Mouse (Mus musculus) lung, embryonic 16.5 days (tissue): ENCODE results near the gene Fxr2. TPM values are rescaled to one million over a fixed set of nuclear protein-coding genes. Genes with fewer than 3 reads are reported as not detected.

Source experiments
- ATAC-seq: fragments of 200-750 bp; cut with Nextera tagmentation; 2 replicates; pipeline ENCODE4 v1.8.0; 2017; ENCODE audit warnings: low read depth, mild to moderate bottlenecking, moderate library complexity
- H3K27ac ChIP-seq: fragments of 300-500 bp; sonication (generic); 2 replicates; pipeline ENCODE4 v1.5.1; 2014; ENCODE audit warnings: mild to moderate bottlenecking, control low read depth, low read length
- H3K27me3 ChIP-seq: fragments of 300-500 bp; sonication (generic); 2 replicates; pipeline ENCODE4 v1.6.1; 2014; ENCODE audit warnings: low read depth, low read length, mixed read lengths; ENCODE audit not compliant: control insufficient read depth, insufficient read depth
- H3K36me3 ChIP-seq: fragments of 300-500 bp; sonication (generic); 2 replicates; pipeline ENCODE4 v1.6.1; 2014; ENCODE audit warnings: low read length; ENCODE audit not compliant: control insufficient read depth, insufficient read depth
- H3K4me1 ChIP-seq: fragments of 300-500 bp; sonication (generic); replicated peaks from 2 replicates; pipeline ENCODE4 v1.6.1; 2014; ENCODE audit warnings: low read length, mixed read lengths; ENCODE audit not compliant: control insufficient read depth, insufficient read depth
- H3K4me2 ChIP-seq: fragments of 300-500 bp; sonication (generic); 2 replicates; pipeline ENCODE4 v1.6.1; 2014; ENCODE audit warnings: low read depth, low read length, control low read depth
- H3K4me3 ChIP-seq: fragments of 300-500 bp; sonication (generic); 2 replicates; pipeline ENCODE4 v1.5.1; 2014; ENCODE audit warnings: mild to moderate bottlenecking, low read length, control low read depth
- H3K9ac ChIP-seq: fragments of 300-500 bp; sonication (generic); 2 replicates; pipeline ENCODE4 v1.6.1; 2014; ENCODE audit warnings: low read length, control low read depth
- H3K9me3 ChIP-seq: fragments of 300-500 bp; sonication (generic); 2 replicates; pipeline ENCODE4 v1.6.1; 2016; ENCODE audit warnings: low read length; ENCODE audit not compliant: control insufficient read depth
- WGBS: fragments of 180-500 bp; shearing (Covaris S2); extraction: QIAGEN DNeasy Blood & Tissue Kit; methylation state at CpG from one replicate; pipeline ENCODE4 v1.1.7; 2014; 5-methylcytosine and 5-hydroxymethylcytosine counted together
- polyA plus RNA-seq: library from polyadenylated mRNA; unstranded; fragments of >200 nt; fragmentation: Nextera tagmentation; extraction: Ambion mirVana; gene quantifications from 2 replicates; pipeline ENCODE4 v1.2.1, GENCODE M21; 2015

Fxr2 gene
- polyA plus RNA-seq, 1 experiment from 2014 or later, result 22.6 TPM

- Histone ChIP-seq H3K36me3 (peaks cover 21% of the 10 kb centered on the region), H3K27ac (no peak overlapping the region), H3K9ac (no peak overlapping the region)
These were observed 24.7 kb downstream of the Fxr2 start for GRCm38 (mm10) chr11:69657462-69657881.

DNA sequence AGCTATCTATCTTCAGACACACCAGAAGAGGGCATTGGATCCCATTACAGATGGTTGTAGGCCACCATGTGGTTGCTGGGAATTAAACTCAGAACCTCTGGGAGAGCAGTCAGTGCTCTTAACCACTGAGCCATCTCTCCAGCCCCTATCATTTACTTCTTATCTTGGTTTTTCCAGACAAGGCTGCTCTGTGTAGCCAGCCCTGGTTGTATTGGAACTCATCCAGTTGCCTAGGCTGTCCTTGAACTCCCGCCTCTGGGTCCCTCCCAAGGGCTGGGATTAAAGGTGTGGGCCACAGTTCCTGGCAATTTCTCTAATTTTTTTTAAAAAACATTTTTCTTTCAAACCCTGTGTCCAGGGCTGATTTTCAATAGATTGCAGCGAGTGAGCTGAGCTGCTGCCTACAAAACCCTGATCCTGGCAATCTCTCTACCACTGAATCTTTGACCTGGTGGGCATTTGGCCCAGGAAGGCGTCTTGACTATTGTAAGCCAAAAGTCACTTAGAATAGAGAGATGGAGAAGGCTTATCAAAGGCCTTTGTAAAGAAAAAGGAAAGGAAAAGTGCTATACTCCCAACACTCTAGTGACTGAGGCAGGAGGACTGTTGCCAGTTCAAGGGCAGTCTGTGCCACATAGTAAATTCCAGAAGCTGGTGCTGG lies 28.6 kb downstream of the Fxr2 start:
- no peaks in the 10 kb centered on the region for H3K9me3 ChIP-seq
- H3K27ac ChIP-seq, result peak overlapping the region; percentile 97
- peak overlapping the region; percentile 69 for H3K4me3 ChIP-seq
- H3K36me3 ChIP-seq, result peaks cover 25% of the 10 kb centered on the region
- no peak for ATAC-seq
- H3K9ac ChIP-seq, result peak overlapping the region; percentile 76
- WGBS, result 60% methylated on average over 3 of the region's 3 CpGs
- H3K4me1 ChIP-seq, result peaks cover 13% of the 10 kb centered on the region
- H3K4me2 ChIP-seq, result peak overlapping the region; percentile 58
- H3K27me3 ChIP-seq, result no peaks in the 10 kb centered on the region

More at GRCm38 (mm10) chr11:69657462-69657881, 24.7 kb downstream of the Fxr2 start:
- Histone ChIP-seq H3K4me3 (no peak overlapping the region), H3K4me2 (no peak overlapping the region), H3K27me3 (no peaks in the 10 kb centered on the region), H3K4me1 (peaks cover 19% of the 10 kb centered on the region), H3K9me3 (no peaks in the 10 kb centered on the region)
- ATAC-seq, result no peak
- 80% methylated on average over 15 of the region's 15 CpGs for WGBS

- H3K9me3 ChIP-seq, result no peaks in the 10 kb centered on the region
- peak within 1 kb of the TSS; percentile 69 for H3K4me3 ChIP-seq
- peak within 1 kb of the TSS; percentile 97 for H3K27ac ChIP-seq
- under 1% methylated on average over 48 of the region's 48 CpGs for WGBS
- peaks cover 13% of the 10 kb centered on the region for H3K4me1 ChIP-seq
- ATAC-seq, result peak; percentile 97
- H3K27me3 ChIP-seq, result no peaks in the 10 kb centered on the region
- H3K36me3 ChIP-seq, result peaks cover 26% of the 10 kb centered on the region
- H3K4me2 ChIP-seq, result peak within 1 kb of the TSS; percentile 58
- peak within 1 kb of the TSS; percentile 76 for H3K9ac ChIP-seq
These were observed 29.6 kb downstream of the Fxr2 start, which contains the start of gene Mpdu1 for GRCm38 (mm10) chr11:69662213-69662966. Gene Mpdu1, minus strand, starts transcription at chr11:69662642.

- peaks cover 33% of the 10 kb centered on the region for H3K36me3 ChIP-seq
- no peaks in the 10 kb centered on the region for H3K27me3 ChIP-seq
- H3K9ac ChIP-seq, result peak overlapping the region; percentile 76
- no peak for ATAC-seq
- peak overlapping the region; percentile 97 for H3K27ac ChIP-seq
- WGBS, result 60% methylated on average over 13 of the region's 13 CpGs
- peak overlapping the region; percentile 58 for H3K4me2 ChIP-seq
- peak overlapping the region; percentile 69 for H3K4me3 ChIP-seq
- peaks cover 13% of the 10 kb centered on the region for H3K4me1 ChIP-seq
- H3K9me3 ChIP-seq, result no peaks in the 10 kb centered on the region
These were observed 30.3 kb downstream of the Fxr2 start for GRCm38 (mm10) chr11:69662967-69663671.

DNA sequence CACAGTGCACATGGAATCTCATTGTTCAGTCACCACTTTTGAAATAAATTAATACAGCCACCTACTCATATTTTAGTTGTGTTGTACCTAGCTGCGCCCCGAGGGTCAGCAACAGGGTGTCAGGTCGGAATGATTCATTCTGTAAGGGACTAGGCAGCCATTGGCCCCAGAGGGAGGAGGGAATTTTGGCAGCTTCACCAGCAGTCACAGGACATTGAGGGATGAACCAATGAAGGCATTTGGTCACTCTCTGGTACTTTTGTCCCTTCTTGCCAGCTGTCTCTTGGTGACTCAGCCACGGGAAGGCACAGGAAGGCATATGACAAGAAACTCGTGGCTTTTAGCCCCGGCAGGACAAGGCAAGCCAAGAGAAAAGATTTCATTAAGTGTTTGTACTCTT lies 31.0 kb downstream of the Fxr2 start:
- Histone ChIP-seq H3K4me1 (peaks cover 13% of the 10 kb centered on the region), H3K9me3 (no peaks in the 10 kb centered on the region), H3K27ac (peak overlapping the region; percentile 97; the same call in 1 of the 2 replicates), H3K4me3 (no peak overlapping the region), H3K4me2 (no peak overlapping the region), H3K36me3 (peaks cover 36% of the 10 kb centered on the region), H3K27me3 (no peaks in the 10 kb centered on the region), H3K9ac (no peak overlapping the region)
- no peak for ATAC-seq
- WGBS, result 76% methylated on average over 6 of the region's 6 CpGs

GRCm38 (mm10) chr11:69664841-69665240 lies 32.1 kb downstream of the Fxr2 start:
- H3K27me3 ChIP-seq, result no peaks in the 10 kb centered on the region
- H3K4me2 ChIP-seq, result no peak overlapping the region
- no peak overlapping the region for H3K4me3 ChIP-seq
- H3K36me3 ChIP-seq, result peaks cover 45% of the 10 kb centered on the region
- no peak for ATAC-seq
- peak overlapping the region; percentile 9; the same call in 1 of the 2 replicates for H3K9ac ChIP-seq
- 87% methylated on average over 7 of the region's 7 CpGs for WGBS
- no peak overlapping the region for H3K27ac ChIP-seq
- H3K4me1 ChIP-seq, result peaks cover 22% of the 10 kb centered on the region
- H3K9me3 ChIP-seq, result no peaks in the 10 kb centered on the region

DNA sequence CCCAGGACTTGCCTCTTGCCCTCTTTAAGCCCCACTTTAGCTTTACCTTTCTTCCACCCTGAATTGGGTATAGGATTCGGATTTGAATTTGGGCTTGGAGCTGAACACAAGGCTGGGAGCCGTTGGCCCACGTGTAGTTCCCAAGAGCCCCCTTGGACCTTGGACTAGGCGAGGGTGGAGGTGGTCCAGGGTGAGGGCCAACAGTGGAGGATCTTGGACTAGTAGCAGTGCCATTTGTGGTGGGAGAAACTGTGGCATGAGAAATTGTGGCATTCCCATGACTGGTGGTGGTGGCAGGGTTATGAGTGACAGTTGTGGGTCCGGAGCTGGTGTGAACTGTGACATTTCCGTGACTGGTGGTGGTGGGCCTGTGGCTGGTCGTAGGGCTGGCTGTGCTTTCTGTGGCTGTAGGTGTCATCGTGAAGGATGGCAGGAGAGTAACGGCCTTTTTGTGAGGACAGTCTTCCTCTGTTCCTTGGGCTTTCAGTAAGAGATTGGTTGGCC lies 32.7 kb downstream of the Fxr2 start:
- H3K4me1 ChIP-seq, result peaks cover 28% of the 10 kb centered on the region
- no peak overlapping the region for H3K9ac ChIP-seq
- no peak for ATAC-seq
- no peaks in the 10 kb centered on the region for H3K9me3 ChIP-seq
- no peak overlapping the region for H3K27ac ChIP-seq
- no peak overlapping the region for H3K4me3 ChIP-seq
- no peak overlapping the region for H3K4me2 ChIP-seq
- H3K36me3 ChIP-seq, result peaks cover 49% of the 10 kb centered on the region
- H3K27me3 ChIP-seq, result no peaks in the 10 kb centered on the region
- WGBS, result 57% methylated on average over 9 of the region's 9 CpGs

DNA sequence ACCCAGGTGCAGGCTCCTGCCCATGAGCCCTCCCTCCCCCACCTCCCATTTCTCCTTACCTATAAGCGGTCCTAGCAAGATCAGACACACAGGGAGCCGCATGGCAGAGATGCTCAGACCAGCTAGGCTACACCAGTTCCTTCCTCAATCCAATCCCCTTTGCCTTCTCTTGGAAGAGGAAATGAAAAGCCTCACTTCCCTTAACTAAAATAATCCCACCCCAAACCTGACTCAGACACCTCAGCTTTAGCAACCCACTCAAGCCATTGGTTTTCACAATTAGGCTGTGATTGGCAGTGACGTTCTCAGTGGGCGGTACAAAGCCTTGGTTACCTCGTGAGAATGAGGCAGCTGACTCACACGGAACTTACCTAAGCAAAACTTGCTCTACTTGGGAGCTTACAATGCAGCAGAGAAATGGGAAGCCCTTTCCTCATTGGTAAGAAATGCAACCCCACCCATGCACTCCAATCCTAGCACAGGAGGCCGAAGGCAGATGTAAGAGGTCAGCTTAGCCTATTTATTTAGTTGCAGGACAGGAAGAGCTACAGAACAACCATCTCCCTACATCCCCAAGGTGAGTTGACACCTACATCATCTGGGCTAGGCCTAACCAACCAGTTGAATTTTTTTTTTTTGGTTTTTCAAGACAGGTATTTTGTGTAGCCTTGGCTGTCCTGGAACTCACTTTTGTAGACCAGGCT lies 33.3 kb downstream of the Fxr2 start, which contains the start of gene Cd68:
TSS of gene Cd68 (minus strand) at position 193 of the 704 bp plus-strand sequence.
- ATAC-seq, result no peak
- Histone ChIP-seq H3K9ac (peak within 1 kb of the TSS; percentile 9; the same call in 1 of the 2 replicates), H3K9me3 (no peaks in the 10 kb centered on the region), H3K27ac (no peak within 1 kb of the TSS), H3K4me1 (peaks cover 28% of the 10 kb centered on the region), H3K4me3 (no peak within 1 kb of the TSS), H3K27me3 (no peaks in the 10 kb centered on the region), H3K4me2 (no peak within 1 kb of the TSS), H3K36me3 (peaks cover 53% of the 10 kb centered on the region)
- 27% methylated on average over 7 of the region's 7 CpGs for WGBS
